Comparison of ENCODE assay signal across 8 mouse cellular contexts in the genomic region with DNA sequence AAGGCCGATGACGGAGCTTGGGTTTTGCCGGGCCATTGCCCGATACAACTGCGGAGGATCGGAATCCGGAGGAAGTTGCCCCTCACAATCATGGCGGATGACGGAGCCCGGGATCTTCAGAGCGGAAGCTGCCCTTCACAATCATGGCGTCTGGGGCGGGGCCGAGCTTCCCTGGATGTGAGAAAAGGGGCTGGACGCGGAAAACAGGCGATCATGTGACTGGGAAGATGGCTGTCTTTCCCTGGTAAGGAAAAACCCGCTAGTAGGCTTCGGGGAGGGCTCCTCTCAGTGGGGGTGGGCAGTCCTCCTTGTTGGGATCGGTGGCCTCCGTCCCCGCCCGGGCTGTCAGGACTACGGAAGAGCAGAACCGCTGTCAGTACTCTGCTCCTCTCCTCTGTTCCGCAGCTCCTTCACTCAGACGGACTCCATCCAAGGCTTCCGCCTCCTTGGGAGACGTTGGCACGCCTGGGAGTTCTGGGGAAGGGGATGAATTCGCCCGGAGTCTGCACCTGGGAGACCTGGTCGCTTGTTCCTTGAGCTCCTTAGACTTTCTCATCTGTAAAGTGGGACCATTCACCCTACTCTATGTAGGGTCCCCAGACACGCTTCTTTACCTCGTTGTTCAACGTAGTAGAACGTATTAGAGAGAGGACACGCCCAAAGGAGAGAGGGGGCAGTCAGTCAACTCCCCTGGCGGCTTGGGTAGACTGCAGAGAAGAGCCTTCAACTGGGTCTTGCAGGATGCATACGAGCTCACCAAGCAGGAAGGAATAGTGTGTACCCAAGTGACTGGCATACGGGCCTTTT. TPM values are rescaled to one million over a fixed set of nuclear protein-coding genes. Genes with fewer than 3 reads are reported as not detected.
DNase-seq lines count a peak whose midpoint lies in the region; ATAC-seq and TF ChIP-seq lines count a peak whose summit lies in the region.

No protein-coding gene starts in this region.

- peak overlapping the region; percentile 77 for H3K4me2 ChIP-seq in hindbrain, embryonic 13.5 days

- in situ Hi-C loops in Patski (cut with MboI; ENCODE audit: low pct_unique_long_range_greater_than_20kb): no loop called here

- no peaks in the 10 kb centered on the region for H3K27me3 ChIP-seq in Patski
- no peaks in the 10 kb centered on the region for H3K27me3 ChIP-seq in hindbrain, embryonic 13.5 days

- peak; percentile 89 for DNase-seq in Patski (ENCODE audit: low read depth, low spot score)
- peak; percentile 97 to 99 for DNase-seq in cerebellum, postnatal 14 days
- peak; percentile 91 to 95 for DNase-seq in frontal cortex, postnatal 14 days (ENCODE audit: low spot score in 2 of 2)
- peak; percentile 86 to 89 for DNase-seq in layer of hippocampus, postnatal 25 days (ENCODE audit: extremely low spot score in 1 of 2, low spot score in 1 of 2)
- DNase-seq in lung, postnatal 25 days (ENCODE audit: low spot score): peak; percentile 97
- peak; percentile 99 for DNase-seq in retina, embryonic 14.5 days (ENCODE audit: low spot score)
- peak; percentile 97 for DNase-seq in thymus, postnatal 4 days

- H3K9me3 ChIP-seq in hindbrain, embryonic 13.5 days: no peaks in the 10 kb centered on the region

- H3K36me3 ChIP-seq in hindbrain, embryonic 13.5 days: peaks cover 32% of the 10 kb centered on the region

- WGBS in hindbrain, embryonic 13.5 days: 3% methylated on average over 40 of the region's 41 CpGs

- peak overlapping the region; percentile 86 for H3K27ac ChIP-seq in hindbrain, embryonic 13.5 days

- H3K4me1 ChIP-seq in hindbrain, embryonic 13.5 days (replicated peaks): peaks cover 19% of the 10 kb centered on the region

- peak overlapping the region; percentile 72 for H3K9ac ChIP-seq in hindbrain, embryonic 13.5 days

- CTCF ChIA-PET in Patski (lab: Charles Lee): interaction anchor here (0.7 to 1.3 kb wide), 8 partner anchors 9 to 255 kb away, joined by 3 to 5 read pairs (median 4); no protein-coding TSS in a partner anchor

- H3K4me3 ChIP-seq in hindbrain, embryonic 13.5 days: peak overlapping the region; percentile 61

- ATAC-seq in Patski: peak; percentile 97
- peak; percentile 97 for ATAC-seq in hindbrain, embryonic 13.5 days (ENCODE audit: low FRiP score)

- TF ChIP-seq CTCF in Patski (IDR thresholded peaks at IDR 0.05): no peak

- POLR2A ChIA-PET in Patski (lab: Charles Lee): interaction anchor here (0.9 to 1.0 kb wide), 2 partner anchors 10 to 255 kb away, joined by 4 to 7 read pairs; no protein-coding TSS in a partner anchor

RNA-seq across cellular contexts. Expression of a gene that starts 0.7 kb away (rescaled TPM):
- 107 TPM for polyA plus RNA-seq in Patski (2021)
- 93.0 and 95.2 TPM in 2 replicates for polyA plus RNA-seq in hindbrain, embryonic 13.5 days (2015; fragmentation: Nextera tagmentation; extraction: Ambion mirVana)
- 10 to 100 TPM; 62.8 to 68.5 TPM for total RNA-seq in layer of hippocampus, postnatal 25 days (2021)

RNA-seq across cellular contexts. Expression of a gene that starts 28.4 kb away (rescaled TPM):
- 21.3 TPM for polyA plus RNA-seq in Patski (2021)
- polyA plus RNA-seq in hindbrain, embryonic 13.5 days (2015; fragmentation: Nextera tagmentation; extraction: Ambion mirVana): 28.1 and 32.5 TPM in 2 replicates
- total RNA-seq in layer of hippocampus, postnatal 25 days (2021): 10 to 100 TPM; 46.4 to 47.7 TPM

RNA-seq across cellular contexts. Expression of a gene that starts 35.2 kb away (rescaled TPM):
- 113 TPM for polyA plus RNA-seq in Patski (2021)
- 168 TPM in 2 replicates for polyA plus RNA-seq in hindbrain, embryonic 13.5 days (2015; fragmentation: Nextera tagmentation; extraction: Ambion mirVana)
- total RNA-seq in layer of hippocampus, postnatal 25 days (2021): 100 to 1,000 TPM; 222 to 253 TPM

Comparison
In these comparisons a context has a peak if more than half of its experiments do, and no peak if none do; other contexts are left out.
1. Peak in every context shown above with its lines: DNase-seq, ATAC-seq, H3K4me3 ChIP-seq and H3K27ac ChIP-seq.